Mouse (Mus musculus): ENCODE measurements around the gene Rasal2.

- no peak for TF ChIP-seq POLR2A (IDR thresholded peaks at IDR 0.05; ENCODE audit: insufficient read length, low read depth)
- TF ChIP-seq CEBPB (IDR thresholded peaks at IDR 0.05; ENCODE audit: insufficient read depth, poor library complexity, severe bottlenecking), result no peak
- TF ChIP-seq E2F4 (IDR thresholded peaks at IDR 0.05; ENCODE audit: insufficient read depth), result no peak
- TF ChIP-seq TCF12 (IDR thresholded peaks at IDR 0.05; ENCODE audit: insufficient read depth, poor library complexity, severe bottlenecking), result no peak
- no peak for TF ChIP-seq SRF (IDR thresholded peaks at IDR 0.05; ENCODE audit: control insufficient read depth, insufficient read length, low read depth)
- no peak for TF ChIP-seq USF1 (IDR thresholded peaks at IDR 0.05; ENCODE audit: low read depth)
- TF ChIP-seq POLR2AphosphoS2 (IDR thresholded peaks at IDR 0.05; ENCODE audit: insufficient read length, low read depth), result no peak
- TF ChIP-seq MAX (IDR thresholded peaks at IDR 0.05; ENCODE audit: low read depth), result no peak
- TF ChIP-seq TCF3 (IDR thresholded peaks at IDR 0.05; ENCODE audit: insufficient read length, low read depth), result no peak
- TF ChIP-seq MYOD1 (IDR thresholded peaks at IDR 0.05; ENCODE audit: control insufficient read depth in 1 of 3, insufficient read length in 2 of 3, low read depth in 2 of 3), result no peak
- TF ChIP-seq MYOG (IDR thresholded peaks at IDR 0.05; ENCODE audit: control insufficient read depth in 1 of 3, insufficient read depth in 1 of 3, insufficient read length in 2 of 3, low read depth in 2 of 3), result no peak
These were observed 48.9 kb upstream of the Rasal2 start for GRCm38 (mm10) chr1:157461276-157461675.

Data from myocyte (in vitro differentiated cells).